Mouse (Mus musculus): ENCODE results near the gene Habp4.

GRCm38 (mm10) chr13:64117442-64117841 lies 44.2 kb upstream of the Habp4 start:
- TF ChIP-seq POLR2A (IDR thresholded peaks at IDR 0.05; ENCODE audit: borderline replicate concordance, extremely low read depth, low read depth, low read length) (no peak), CTCF (IDR thresholded peaks at IDR 0.05; ENCODE audit: insufficient read depth, low read length) (no peak)
